Mouse (Mus musculus) gastrocnemius, postnatal 10 days (tissue): ENCODE data around the gene 1700109H08Rik. TPM values are rescaled to one million over a fixed set of nuclear protein-coding genes. Genes with fewer than 3 reads are reported as not detected.
"Not testable (repeated sequence)": the region's sequence is repeated elsewhere in the genome, so short reads cannot be mapped to it uniquely, and the experiment has no call there.

Experiments
- DNase-seq: peaks from one replicate; pipeline ENCODE4 v3.0.0; 2021; ENCODE audit warnings: mixed read lengths
- long read RNA-seq, 2 experiments: library from polyadenylated mRNA; stranded (forward); transcript quantifications; one replicate each; pipeline ENCODE4 v2.0.0; 2021
- total RNA-seq, 2 experiments: library from RNA; stranded (reverse); gene quantifications; 2 replicates each; pipeline ENCODE4 v1.2.3; 2021

1700109H08Rik gene
- total RNA-seq = 1 to 10 TPM; 4.6 to 8.2 TPM
- long read RNA-seq, experiment 1 = 0 reads
- long read RNA-seq, experiment 2 = 0 reads

GRCm38 (mm10) chr5:3571266-3571665, at the start of gene 1700109H08Rik:
Gene 1700109H08Rik, plus strand, starts transcription at chr5:3571566.
- no peak for DNase-seq

- no peak for DNase-seq
Observed at GRCm38 (mm10) chr5:3521741-3522140, 49.6 kb upstream of the 1700109H08Rik start.

GRCm38 (mm10) chr5:3522826-3523225, 48.5 kb upstream of the 1700109H08Rik start:
- no peak for DNase-seq

- no peak for DNase-seq
Observed at GRCm38 (mm10) chr5:3527041-3527691, 44.2 kb upstream of the 1700109H08Rik start.

- no peak for DNase-seq
Observed at GRCm38 (mm10) chr5:3529585-3530189, 41.7 kb upstream of the 1700109H08Rik start.

GRCm38 (mm10) chr5:3532048-3532447, 39.3 kb upstream of the 1700109H08Rik start:
- not testable (repeated sequence) for DNase-seq

- DNase-seq = no peak
Observed at GRCm38 (mm10) chr5:3536592-3537212, 34.7 kb upstream of the 1700109H08Rik start.

- no peak for DNase-seq
Observed at GRCm38 (mm10) chr5:3538505-3539472, 32.6 kb upstream of the 1700109H08Rik start.

- no peak for DNase-seq
Observed at GRCm38 (mm10) chr5:3541871-3542270, 29.5 kb upstream of the 1700109H08Rik start.

- peak; percentile 99 for DNase-seq
Observed at GRCm38 (mm10) chr5:3543629-3544479, 27.5 kb upstream of the 1700109H08Rik start, which contains the start of gene Fam133b. Gene Fam133b, plus strand, starts transcription at chr5:3543833.

- DNase-seq = no peak
Observed at GRCm38 (mm10) chr5:3544480-3544769, 26.9 kb upstream of the 1700109H08Rik start.

GRCm38 (mm10) chr5:3546226-3546625, 25.1 kb upstream of the 1700109H08Rik start:
- DNase-seq = no peak

- no peak for DNase-seq
Observed at GRCm38 (mm10) chr5:3551481-3551880, 19.9 kb upstream of the 1700109H08Rik start.

- DNase-seq = no peak
Observed at GRCm38 (mm10) chr5:3554198-3554597, 17.2 kb upstream of the 1700109H08Rik start.

- DNase-seq = no peak
Observed at GRCm38 (mm10) chr5:3574825-3575224, 3.5 kb downstream of the 1700109H08Rik start.

- no peak for DNase-seq
Observed at GRCm38 (mm10) chr5:3577939-3578338, 6.6 kb downstream of the 1700109H08Rik start.

GRCm38 (mm10) chr5:3579066-3579465, 7.7 kb downstream of the 1700109H08Rik start:
- DNase-seq = no peak

GRCm38 (mm10) chr5:3595693-3596398, 24.5 kb downstream of the 1700109H08Rik start, which contains the start of gene Pex1:
Gene Pex1, plus strand, starts transcription at chr5:3596066.
- peak; percentile 90 for DNase-seq

GRCm38 (mm10) chr5:3596399-3596766, 25.0 kb downstream of the 1700109H08Rik start, which contains the start of gene Rbm48:
Gene Rbm48, minus strand, starts transcription at chr5:3596585.
- peak; percentile 78 for DNase-seq

GRCm38 (mm10) chr5:3597171-3597570, 25.8 kb downstream of the 1700109H08Rik start:
- DNase-seq = no peak

GRCm38 (mm10) chr5:3598766-3599165, 27.4 kb downstream of the 1700109H08Rik start:
- no peak for DNase-seq
